Mouse (Mus musculus): ENCODE results near the gene 1700017B05Rik. TPM values are rescaled to one million over a fixed set of nuclear protein-coding genes. Genes with fewer than 3 reads are reported as not detected.

Gene 1700017B05Rik
- polyA plus RNA-seq, 1 experiment from 2014 or later = 27.8 TPM

GRCm38 (mm10) chr9:57223341-57223740 lies 39.1 kb downstream of the 1700017B05Rik start:
- Histone ChIP-seq H3K9ac (ENCODE audit: low read depth, low read length) (no peak overlapping the region), H3K4me2 (replicated peaks; ENCODE audit: low read depth, low read length) (no peak overlapping the region), H3K36me3 (ENCODE audit: control insufficient read depth, insufficient read depth, low read length) (no peaks in the 10 kb centered on the region), H3K27ac (ENCODE audit: low read depth, low read length) (no peak overlapping the region), H3K4me1 (ENCODE audit: control insufficient read depth, insufficient read depth, low read length) (no peaks in the 10 kb centered on the region), H3K27me3 (ENCODE audit: control insufficient read depth, insufficient read depth, low read length) (no peaks in the 10 kb centered on the region), H3K9me3 (ENCODE audit: control insufficient read depth, low read length) (no peaks in the 10 kb centered on the region), H3K4me3 (ENCODE audit: low read length) (no peak overlapping the region)
- ATAC-seq (ENCODE audit: low FRiP score, low TSS enrichment) = no peak

GRCm38 (mm10) chr9:57220356-57220755 lies 42.1 kb downstream of the 1700017B05Rik start:
- no peak overlapping the region for H3K27ac ChIP-seq (ENCODE audit: low read depth, low read length)
- ATAC-seq (ENCODE audit: low FRiP score, low TSS enrichment) = no peak
- no peak overlapping the region for H3K4me3 ChIP-seq (ENCODE audit: low read length)
- no peaks in the 10 kb centered on the region for H3K27me3 ChIP-seq (ENCODE audit: control insufficient read depth, insufficient read depth, low read length)
- no peaks in the 10 kb centered on the region for H3K9me3 ChIP-seq (ENCODE audit: control insufficient read depth, low read length)
- WGBS = 23% methylated on average over 6 of the region's 6 CpGs
- H3K9ac ChIP-seq (ENCODE audit: low read depth, low read length) = no peak overlapping the region
- H3K4me2 ChIP-seq (replicated peaks; ENCODE audit: low read depth, low read length) = no peak overlapping the region
- no peaks in the 10 kb centered on the region for H3K36me3 ChIP-seq (ENCODE audit: control insufficient read depth, insufficient read depth, low read length)
- H3K4me1 ChIP-seq (ENCODE audit: control insufficient read depth, insufficient read depth, low read length) = no peaks in the 10 kb centered on the region

DNA sequence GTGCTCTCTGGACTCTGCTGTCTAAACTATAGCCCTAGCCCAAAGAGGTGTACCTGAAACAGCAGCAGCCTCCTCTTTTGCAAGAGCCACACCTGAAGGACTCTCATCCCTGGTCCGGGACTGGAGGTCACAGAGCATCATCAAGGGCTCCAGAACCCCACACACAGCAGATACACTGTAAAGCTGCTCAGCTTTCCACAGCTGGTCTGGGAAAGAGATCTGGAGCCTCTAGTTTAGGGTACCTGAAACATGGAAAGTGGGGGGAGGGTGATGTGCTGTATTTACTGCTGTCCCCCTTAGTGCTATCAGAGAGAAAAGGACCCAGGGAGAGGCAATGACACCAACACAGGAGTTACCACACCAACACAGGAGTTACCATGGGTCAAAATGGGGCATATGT lies 42.9 kb downstream of the 1700017B05Rik start:
- H3K27ac ChIP-seq (ENCODE audit: low read depth, low read length) = no peak overlapping the region
- no peaks in the 10 kb centered on the region for H3K9me3 ChIP-seq (ENCODE audit: control insufficient read depth, low read length)
- no peak overlapping the region for H3K9ac ChIP-seq (ENCODE audit: low read depth, low read length)
- ATAC-seq (ENCODE audit: low FRiP score, low TSS enrichment) = no peak
- H3K27me3 ChIP-seq (ENCODE audit: control insufficient read depth, insufficient read depth, low read length) = no peaks in the 10 kb centered on the region
- H3K4me2 ChIP-seq (replicated peaks; ENCODE audit: low read depth, low read length) = no peak overlapping the region
- WGBS = 93% methylated on average over 1 of the region's 1 CpGs
- H3K4me1 ChIP-seq (ENCODE audit: control insufficient read depth, insufficient read depth, low read length) = no peaks in the 10 kb centered on the region
- no peaks in the 10 kb centered on the region for H3K36me3 ChIP-seq (ENCODE audit: control insufficient read depth, insufficient read depth, low read length)
- no peak overlapping the region for H3K4me3 ChIP-seq (ENCODE audit: low read length)

DNA sequence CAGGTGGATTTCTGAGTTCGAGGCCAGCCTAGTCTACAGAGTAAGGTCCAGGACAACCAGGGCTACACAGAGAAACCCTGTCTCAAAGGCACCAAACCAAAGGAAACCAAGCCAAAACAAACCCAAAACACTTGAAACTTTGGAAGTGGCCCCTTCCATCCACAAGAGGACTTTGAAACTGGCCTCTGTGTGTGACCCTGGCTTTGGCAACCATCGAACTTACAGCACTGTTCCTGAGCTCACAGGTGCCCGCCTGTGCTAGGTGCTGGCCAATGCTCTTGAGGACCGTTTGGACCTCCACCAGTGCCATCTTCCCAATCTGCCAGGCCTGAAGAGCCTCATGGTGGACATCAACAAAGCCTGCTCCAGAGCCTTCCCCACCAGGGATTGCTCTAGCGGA lies 43.6 kb downstream of the 1700017B05Rik start:
- Histone ChIP-seq H3K4me1 (ENCODE audit: control insufficient read depth, insufficient read depth, low read length) (no peaks in the 10 kb centered on the region), H3K9ac (ENCODE audit: low read depth, low read length) (no peak overlapping the region), H3K9me3 (ENCODE audit: control insufficient read depth, low read length) (no peaks in the 10 kb centered on the region), H3K4me3 (ENCODE audit: low read length) (no peak overlapping the region), H3K27ac (ENCODE audit: low read depth, low read length) (no peak overlapping the region), H3K36me3 (ENCODE audit: control insufficient read depth, insufficient read depth, low read length) (no peaks in the 10 kb centered on the region), H3K27me3 (ENCODE audit: control insufficient read depth, insufficient read depth, low read length) (no peaks in the 10 kb centered on the region), H3K4me2 (replicated peaks; ENCODE audit: low read depth, low read length) (no peak overlapping the region)
- no peak for ATAC-seq (ENCODE audit: low FRiP score, low TSS enrichment)
- 92% methylated on average over 5 of the region's 5 CpGs for WGBS

DNA sequence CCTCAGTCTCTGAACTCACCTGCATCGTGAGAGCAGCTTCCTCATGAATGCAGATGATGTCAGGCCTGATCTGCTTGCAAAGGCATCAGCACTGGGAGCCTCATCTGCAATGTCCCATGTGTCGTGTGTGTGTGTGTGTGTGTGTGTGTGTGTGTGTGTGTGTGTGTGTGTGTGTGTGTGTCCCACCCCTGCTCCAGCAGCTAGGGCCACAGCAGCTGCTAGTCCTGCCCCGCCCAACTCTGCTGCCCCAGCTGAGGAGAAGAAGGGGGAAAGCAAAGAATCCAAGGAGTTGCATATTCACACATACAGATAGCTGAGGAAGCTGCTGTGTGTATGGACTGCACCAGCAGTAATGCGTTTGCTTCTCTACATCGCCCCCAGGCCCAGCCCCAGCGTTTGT lies 45.2 kb downstream of the 1700017B05Rik start:
- Histone ChIP-seq H3K9ac (ENCODE audit: low read depth, low read length) (no peak overlapping the region), H3K36me3 (ENCODE audit: control insufficient read depth, insufficient read depth, low read length) (no peaks in the 10 kb centered on the region), H3K4me2 (replicated peaks; ENCODE audit: low read depth, low read length) (no peak overlapping the region), H3K27me3 (ENCODE audit: control insufficient read depth, insufficient read depth, low read length) (no peaks in the 10 kb centered on the region), H3K4me1 (ENCODE audit: control insufficient read depth, insufficient read depth, low read length) (no peaks in the 10 kb centered on the region), H3K4me3 (ENCODE audit: low read length) (no peak overlapping the region), H3K27ac (ENCODE audit: low read depth, low read length) (no peak overlapping the region), H3K9me3 (ENCODE audit: control insufficient read depth, low read length) (no peaks in the 10 kb centered on the region)
- no peak for ATAC-seq (ENCODE audit: low FRiP score, low TSS enrichment)
- WGBS = 77% methylated on average over 6 of the region's 6 CpGs

DNA sequence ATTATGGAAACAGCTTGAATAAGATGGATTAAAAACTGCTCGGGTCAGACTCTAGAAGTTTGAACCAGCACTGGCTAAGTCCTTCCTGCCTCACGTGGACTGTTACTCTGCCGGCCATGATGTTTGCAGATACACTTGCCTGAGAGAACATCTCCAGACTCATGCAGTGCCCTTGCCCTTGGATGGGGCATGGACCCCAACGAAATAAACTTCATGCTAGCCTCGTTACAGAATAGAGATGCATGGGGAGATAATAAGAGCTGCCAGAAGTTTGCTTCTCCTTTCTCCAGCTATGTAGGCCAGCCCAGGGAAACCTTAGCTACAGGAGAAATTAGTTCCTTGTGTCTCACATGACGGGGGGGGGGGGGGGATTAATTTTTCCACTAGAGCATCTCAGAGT lies 47.9 kb downstream of the 1700017B05Rik start:
- Histone ChIP-seq H3K9me3 (ENCODE audit: control insufficient read depth, low read length) (no peaks in the 10 kb centered on the region), H3K4me1 (ENCODE audit: control insufficient read depth, insufficient read depth, low read length) (no peaks in the 10 kb centered on the region), H3K36me3 (ENCODE audit: control insufficient read depth, insufficient read depth, low read length) (no peaks in the 10 kb centered on the region), H3K27ac (ENCODE audit: low read depth, low read length) (no peak overlapping the region), H3K4me2 (replicated peaks; ENCODE audit: low read depth, low read length) (no peak overlapping the region), H3K27me3 (ENCODE audit: control insufficient read depth, insufficient read depth, low read length) (no peaks in the 10 kb centered on the region), H3K9ac (ENCODE audit: low read depth, low read length) (no peak overlapping the region), H3K4me3 (ENCODE audit: low read length) (no peak overlapping the region)
- no peak for ATAC-seq (ENCODE audit: low FRiP score, low TSS enrichment)
- WGBS = 80% methylated on average over 6 of the region's 6 CpGs

GRCm38 (mm10) chr9:57212448-57213222 lies 49.8 kb downstream of the 1700017B05Rik start:
- H3K9me3 ChIP-seq (ENCODE audit: control insufficient read depth, low read length) = no peaks in the 10 kb centered on the region
- H3K9ac ChIP-seq (ENCODE audit: low read depth, low read length) = no peak overlapping the region
- H3K4me1 ChIP-seq (ENCODE audit: control insufficient read depth, insufficient read depth, low read length) = no peaks in the 10 kb centered on the region
- no peak overlapping the region for H3K27ac ChIP-seq (ENCODE audit: low read depth, low read length)
- H3K4me2 ChIP-seq (replicated peaks; ENCODE audit: low read depth, low read length) = no peak overlapping the region
- H3K4me3 ChIP-seq (ENCODE audit: low read length) = no peak overlapping the region
- H3K27me3 ChIP-seq (ENCODE audit: control insufficient read depth, insufficient read depth, low read length) = no peaks in the 10 kb centered on the region
- 21% methylated on average over 9 of the region's 9 CpGs for WGBS
- no peaks in the 10 kb centered on the region for H3K36me3 ChIP-seq (ENCODE audit: control insufficient read depth, insufficient read depth, low read length)
- no peak; the same call in 1 of the 2 replicates for ATAC-seq (ENCODE audit: low FRiP score, low TSS enrichment)

- ATAC-seq (ENCODE audit: low FRiP score, low TSS enrichment) = no peak
- H3K36me3 ChIP-seq (ENCODE audit: control insufficient read depth, insufficient read depth, low read length) = no peaks in the 10 kb centered on the region
- H3K4me3 ChIP-seq (ENCODE audit: low read length) = no peak overlapping the region
- no peaks in the 10 kb centered on the region for H3K27me3 ChIP-seq (ENCODE audit: control insufficient read depth, insufficient read depth, low read length)
- no peak overlapping the region for H3K27ac ChIP-seq (ENCODE audit: low read depth, low read length)
- no peaks in the 10 kb centered on the region for H3K4me1 ChIP-seq (ENCODE audit: control insufficient read depth, insufficient read depth, low read length)
- 34% methylated on average over 3 of the region's 3 CpGs for WGBS
- H3K9ac ChIP-seq (ENCODE audit: low read depth, low read length) = no peak overlapping the region
- H3K4me2 ChIP-seq (replicated peaks; ENCODE audit: low read depth, low read length) = no peak overlapping the region
- no peaks in the 10 kb centered on the region for H3K9me3 ChIP-seq (ENCODE audit: control insufficient read depth, low read length)
Measured at GRCm38 (mm10) chr9:57209316-57209715, 53.1 kb downstream of the 1700017B05Rik start.

DNA sequence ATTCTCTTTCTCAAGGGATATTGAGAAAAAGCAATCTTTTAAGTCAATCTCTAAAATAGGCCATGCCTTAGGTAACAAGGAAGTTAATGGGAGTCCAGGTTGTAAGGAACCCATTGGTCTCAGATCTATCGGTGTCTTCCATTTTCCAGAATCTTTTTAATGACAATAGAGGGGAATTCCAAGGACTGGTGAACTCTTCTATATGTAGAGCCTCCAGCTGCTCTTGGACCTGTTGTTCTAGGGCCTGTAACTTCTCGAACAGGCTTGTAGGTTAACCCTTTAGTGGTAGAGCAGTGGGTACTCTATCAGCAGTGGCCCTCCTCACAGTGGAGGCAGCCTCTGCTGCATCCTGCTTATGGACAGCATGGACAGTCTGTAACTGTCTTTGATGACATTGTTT lies 55.5 kb downstream of the 1700017B05Rik start:
- Histone ChIP-seq H3K4me2 (replicated peaks; ENCODE audit: low read depth, low read length) (no peak overlapping the region), H3K36me3 (ENCODE audit: control insufficient read depth, insufficient read depth, low read length) (no peaks in the 10 kb centered on the region), H3K9ac (ENCODE audit: low read depth, low read length) (no peak overlapping the region), H3K9me3 (ENCODE audit: control insufficient read depth, low read length) (no peaks in the 10 kb centered on the region), H3K27ac (ENCODE audit: low read depth, low read length) (no peak overlapping the region), H3K4me1 (ENCODE audit: control insufficient read depth, insufficient read depth, low read length) (no peaks in the 10 kb centered on the region), H3K27me3 (ENCODE audit: control insufficient read depth, insufficient read depth, low read length) (no peaks in the 10 kb centered on the region), H3K4me3 (ENCODE audit: low read length) (no peak overlapping the region)
- ATAC-seq (ENCODE audit: low FRiP score, low TSS enrichment) = no peak
- 58% methylated on average over 2 of the region's 2 CpGs for WGBS
